Mouse (Mus musculus): ENCODE measurements around the gene Traf3ip1.

- TF ChIP-seq ZNF384 (IDR thresholded peaks at IDR 0.05; ENCODE audit: low read depth, low read length) (no peak), CTCF (conservative IDR thresholded peaks at IDR 0.05 in 1 of 2, IDR thresholded peaks at IDR 0.05 in 1 of 2; ENCODE audit: low read depth in 2 of 2, low read length in 2 of 2) (peak; percentile 58 to 92; a peak in 3 of 4 replicates), ZKSCAN1 (IDR thresholded peaks at IDR 0.05; ENCODE audit: borderline replicate concordance, low read depth, low read length) (no peak), NRF1 (IDR thresholded peaks at IDR 0.05; ENCODE audit: low read depth, low read length) (no peak), UBTF (IDR thresholded peaks at IDR 0.05; ENCODE audit: low read depth, low read length) (no peak), CHD2 (IDR thresholded peaks at IDR 0.05; ENCODE audit: low read length) (no peak), POLR2AphosphoS2 (IDR thresholded peaks at IDR 0.05; ENCODE audit: low read depth, low read length) (no peak), PAX5 (IDR thresholded peaks at IDR 0.05; ENCODE audit: low read length) (no peak)
Observed at GRCm38 (mm10) chr1:91523759-91524158, 29.3 kb downstream of the Traf3ip1 start.

All from CH12.LX (cell line).